Mouse (Mus musculus): ENCODE measurements around the gene Gramd1b. TPM values are rescaled to one million over a fixed set of nuclear protein-coding genes. Genes with fewer than 3 reads are reported as not detected.
"Not testable (repeated sequence)": the region's sequence is repeated elsewhere in the genome, so short reads cannot be mapped to it uniquely, and the experiment has no call there.

Gramd1b gene
- total RNA-seq, 2 experiments from 2014 or later: 19.7 to 25.3 TPM

GRCm38 (mm10) chr9:40521097-40521496, 10.1 kb downstream of the Gramd1b start:
- no peak for DNase-seq (ENCODE audit: low spot score in 2 of 2)

DNA sequence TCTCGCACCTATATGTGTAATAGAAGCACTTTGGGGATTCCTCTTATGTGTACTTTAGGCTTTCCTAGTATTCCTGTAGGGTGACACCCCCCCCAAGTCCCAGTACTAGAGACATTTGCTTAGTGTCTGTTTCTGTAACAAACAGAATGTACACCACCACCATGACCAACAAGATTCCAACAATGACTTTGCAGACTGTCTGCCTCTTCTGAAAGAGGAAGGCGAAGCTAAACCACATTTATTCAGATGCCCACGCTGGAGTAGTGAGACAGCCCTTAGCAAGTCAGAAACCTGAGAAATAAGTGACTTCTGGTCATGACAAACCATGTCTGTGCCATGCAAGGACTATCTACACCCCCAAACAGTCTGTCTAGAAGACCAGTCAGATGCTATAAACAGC, 11.9 kb downstream of the Gramd1b start:
- DNase-seq (ENCODE audit: low spot score in 2 of 2): no peak

DNA sequence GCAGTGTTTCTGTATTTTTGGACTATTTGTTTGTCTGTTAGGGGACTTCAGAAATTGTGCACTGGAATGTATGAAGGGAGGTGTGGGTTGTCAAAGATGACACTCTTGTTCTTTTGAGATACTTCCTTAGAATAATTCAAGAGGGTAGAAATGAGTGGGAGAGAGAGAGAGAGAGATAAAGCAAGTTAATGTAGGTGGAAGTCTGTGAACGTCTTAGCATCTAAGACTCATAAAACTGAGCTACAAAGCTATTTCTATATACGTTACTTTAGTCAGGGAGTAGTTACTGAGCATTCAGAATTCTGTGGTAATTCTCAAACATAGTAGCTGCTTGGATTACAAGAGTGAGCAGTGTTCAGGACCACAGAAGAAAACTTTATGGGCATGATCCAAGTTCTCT, 19.2 kb downstream of the Gramd1b start:
- DNase-seq (ENCODE audit: low spot score in 2 of 2): no peak

DNA sequence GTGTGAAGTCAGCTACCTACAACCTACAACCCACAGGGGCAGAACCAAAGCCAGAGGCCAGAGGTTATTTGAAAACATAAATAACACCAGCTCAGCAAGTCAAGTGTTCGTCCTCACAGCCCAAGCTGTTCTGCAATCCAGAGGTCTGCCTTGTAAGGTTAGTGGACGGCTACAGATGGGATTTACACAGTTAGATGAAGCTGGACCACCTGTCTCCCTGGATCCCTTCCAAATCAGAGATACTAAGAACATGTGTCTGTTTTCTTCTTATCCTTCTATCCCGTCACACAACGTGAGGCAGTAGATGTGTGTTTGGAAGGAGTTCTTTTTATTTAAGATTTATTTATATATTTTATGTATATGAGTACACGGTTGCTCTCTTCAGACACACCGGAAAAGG, 21.7 kb downstream of the Gramd1b start:
- DNase-seq (ENCODE audit: low spot score in 2 of 2): no peak

- DNase-seq (ENCODE audit: low spot score in 2 of 2): no peak
Measured at GRCm38 (mm10) chr9:40506576-40506975, 24.6 kb downstream of the Gramd1b start.

DNA sequence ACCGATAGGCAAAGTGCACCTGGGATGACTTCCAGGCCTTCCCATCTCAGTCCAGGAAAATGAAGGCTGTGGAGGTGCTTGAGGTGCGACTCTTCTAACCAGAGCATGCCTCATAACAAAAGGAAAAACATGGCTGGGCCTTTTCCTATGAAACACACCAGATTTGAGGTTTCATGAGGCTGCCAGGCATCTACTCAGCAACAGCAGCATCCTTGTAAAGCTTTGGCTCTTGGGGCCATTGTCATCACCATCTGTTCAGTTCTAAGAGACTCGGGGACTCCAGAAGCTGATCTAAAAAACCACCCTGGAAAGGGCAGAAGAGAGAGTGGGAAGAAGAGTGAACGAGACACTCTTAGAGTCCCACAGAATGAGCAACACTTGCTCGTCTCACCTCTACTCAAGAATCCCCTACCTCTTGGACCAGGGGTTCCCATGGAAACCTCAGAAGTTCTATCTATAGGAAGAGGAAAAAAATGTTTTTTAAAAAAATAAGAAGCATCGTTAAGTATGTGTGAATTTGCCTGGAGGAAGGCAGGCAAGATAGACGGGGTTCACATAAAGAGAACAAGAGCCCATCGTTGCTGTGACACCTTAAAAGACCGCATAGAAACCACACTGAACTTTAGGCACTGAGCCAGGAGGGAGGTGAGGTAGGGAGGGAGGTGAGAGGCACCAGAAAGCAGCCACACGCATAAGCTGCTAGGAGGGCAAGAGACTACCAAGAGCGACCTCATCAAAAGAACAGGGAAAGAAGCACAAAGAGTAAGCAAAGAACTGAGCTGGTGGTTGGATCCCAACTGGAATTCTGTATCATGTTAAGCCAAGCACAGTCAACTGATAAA, 25.5 kb downstream of the Gramd1b start:
- DNase-seq (ENCODE audit: low spot score in 2 of 2): no peak

- DNase-seq (ENCODE audit: low spot score in 2 of 2): no peak
Measured at GRCm38 (mm10) chr9:40504886-40505285, 26.3 kb downstream of the Gramd1b start.

- DNase-seq (ENCODE audit: low spot score in 2 of 2): no peak
Measured at GRCm38 (mm10) chr9:40500691-40501090, 30.5 kb downstream of the Gramd1b start.

DNA sequence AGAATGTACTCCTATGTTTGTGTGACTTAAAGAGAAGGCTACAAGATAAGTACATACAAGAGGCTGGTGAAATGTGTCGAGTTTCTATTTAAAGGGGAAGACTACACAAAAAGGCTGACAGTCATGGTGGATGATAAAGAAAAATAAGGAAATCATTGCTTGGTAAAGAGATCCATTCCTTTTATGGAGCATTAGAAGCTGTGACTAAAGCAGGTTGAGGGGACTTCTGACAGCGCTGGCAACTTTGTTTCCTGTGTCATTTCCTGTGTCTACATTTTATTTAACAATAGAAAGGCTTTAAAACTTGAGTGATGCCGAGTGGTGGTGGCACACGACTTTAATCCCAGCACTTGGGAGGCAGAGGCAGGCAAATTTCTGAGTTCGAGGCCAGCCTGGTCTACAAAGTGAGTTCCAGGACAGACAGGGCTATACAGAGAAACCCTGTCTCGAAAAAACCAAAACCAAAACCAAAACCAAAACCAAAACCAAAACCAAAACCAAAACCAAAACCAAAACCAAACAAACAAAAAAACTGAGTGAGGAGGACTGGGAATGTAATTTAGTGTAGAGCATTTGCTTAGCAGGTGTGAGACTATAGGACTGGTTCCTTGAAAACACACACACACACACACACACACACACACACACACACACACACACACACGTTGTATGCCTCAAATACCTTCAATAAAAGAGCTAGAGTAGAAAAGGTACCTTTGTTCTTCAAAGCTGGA, 48.7 kb downstream of the Gramd1b start:
- DNase-seq (ENCODE audit: low spot score in 2 of 2): not testable (repeated sequence)

- no peak for DNase-seq (ENCODE audit: low spot score in 2 of 2)
Measured at GRCm38 (mm10) chr9:40481271-40481670, 49.9 kb downstream of the Gramd1b start.

- peak in 1 of 2 experiments; percentile 35 for DNase-seq (ENCODE audit: low spot score in 2 of 2)
Measured at GRCm38 (mm10) chr9:40479333-40479732, 51.9 kb downstream of the Gramd1b start.

DNA sequence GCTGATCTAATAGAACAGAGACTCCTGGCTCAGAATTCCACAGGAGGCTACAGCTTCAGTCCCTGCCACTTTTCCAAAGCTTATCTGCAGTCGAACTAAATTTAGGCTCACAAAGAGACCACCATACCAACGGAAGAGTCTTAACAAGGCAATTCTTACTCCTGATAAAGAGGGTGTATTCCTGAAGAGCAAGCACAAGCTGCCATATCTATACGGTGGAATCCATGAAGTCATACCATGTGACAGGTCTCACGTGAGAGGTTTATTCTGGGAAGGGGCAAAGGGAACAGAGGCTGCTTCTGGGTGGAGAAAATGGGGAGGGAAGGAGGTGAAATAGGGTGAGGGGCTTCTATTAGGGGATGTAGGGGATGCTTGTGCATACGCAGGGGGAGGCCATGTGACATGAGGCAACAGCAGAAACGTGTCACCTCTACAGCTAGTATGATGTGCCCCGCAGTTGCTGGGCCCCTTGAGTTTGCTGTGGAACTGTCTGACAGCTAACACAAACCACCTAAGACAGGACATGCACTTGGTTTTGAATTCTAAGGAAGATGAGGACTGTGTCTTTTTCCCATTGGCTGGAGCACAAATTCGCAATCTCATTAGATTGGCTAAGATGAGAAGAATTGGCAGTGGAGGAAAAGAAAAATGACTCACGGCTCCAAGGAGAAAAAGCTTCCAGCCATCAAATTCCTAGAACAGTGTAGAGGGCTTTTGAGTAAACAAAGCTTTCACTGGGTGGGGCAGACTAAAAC, 52.9 kb downstream of the Gramd1b start:
- no peak for DNase-seq (ENCODE audit: low spot score in 2 of 2)

GRCm38 (mm10) chr9:40477611-40478010, 53.6 kb downstream of the Gramd1b start:
- no peak for DNase-seq (ENCODE audit: low spot score in 2 of 2)

- DNase-seq (ENCODE audit: low spot score in 2 of 2): no peak
Measured at GRCm38 (mm10) chr9:40476098-40476497, 55.1 kb downstream of the Gramd1b start.

GRCm38 (mm10) chr9:40472961-40473510, 58.1 kb downstream of the Gramd1b start:
- DNase-seq (ENCODE audit: low spot score in 2 of 2): no peak

DNA sequence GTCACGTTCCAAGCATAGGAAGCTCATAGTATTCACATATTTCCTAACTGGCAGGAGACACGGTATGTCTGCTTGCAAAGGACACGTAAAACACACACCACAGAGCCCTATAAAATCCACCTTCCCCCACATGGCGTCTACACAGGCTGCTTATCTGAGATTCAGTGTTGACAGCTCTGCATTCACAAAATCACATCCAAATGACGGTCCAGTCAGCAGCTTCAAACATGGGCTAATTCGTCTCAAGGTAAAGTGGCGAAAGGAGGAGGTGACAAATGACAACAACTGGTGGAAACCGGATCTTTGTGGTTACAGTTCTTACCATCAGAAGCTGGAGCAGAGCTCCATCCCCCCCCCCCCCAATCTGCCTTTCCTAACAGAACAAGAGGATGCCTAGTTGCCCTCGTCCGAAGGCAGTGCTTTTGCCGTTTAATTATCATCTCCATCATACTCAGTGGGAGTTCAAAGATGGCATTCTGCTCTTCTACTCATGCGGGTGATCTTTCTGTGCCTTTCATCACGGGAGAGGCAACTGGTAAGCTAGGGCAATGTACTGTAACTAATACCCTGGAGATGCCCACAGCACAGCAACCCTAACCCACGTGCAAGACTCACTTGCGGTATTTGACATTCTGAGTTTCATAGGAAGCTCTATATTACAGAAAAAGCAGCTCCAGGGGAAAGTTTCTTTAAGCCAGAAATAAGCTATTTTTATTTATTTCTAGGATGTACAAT, 61.6 kb downstream of the Gramd1b start:
- no peak for DNase-seq (ENCODE audit: low spot score in 2 of 2)

DNA sequence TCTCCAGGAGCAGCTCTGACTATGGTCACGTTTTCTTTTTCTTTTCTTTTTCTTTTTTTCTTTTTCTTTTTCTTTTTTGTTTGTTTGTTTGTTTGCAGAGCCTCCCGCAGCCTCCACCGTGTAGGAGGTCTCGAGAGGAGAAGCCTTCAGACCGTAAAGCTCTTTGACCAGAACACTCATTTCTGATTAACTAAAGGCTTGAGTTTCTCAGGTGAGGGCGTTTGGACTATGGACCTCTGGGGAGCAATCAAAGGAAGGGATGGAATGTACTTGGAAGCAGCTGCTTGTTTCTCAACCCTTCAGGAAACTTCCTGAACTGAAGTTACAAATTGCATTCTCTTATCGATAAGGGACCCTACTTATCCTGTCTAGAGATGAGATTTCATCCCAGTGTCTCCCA, 64.4 kb downstream of the Gramd1b start:
- DNase-seq (ENCODE audit: low spot score in 2 of 2): no peak

DNA sequence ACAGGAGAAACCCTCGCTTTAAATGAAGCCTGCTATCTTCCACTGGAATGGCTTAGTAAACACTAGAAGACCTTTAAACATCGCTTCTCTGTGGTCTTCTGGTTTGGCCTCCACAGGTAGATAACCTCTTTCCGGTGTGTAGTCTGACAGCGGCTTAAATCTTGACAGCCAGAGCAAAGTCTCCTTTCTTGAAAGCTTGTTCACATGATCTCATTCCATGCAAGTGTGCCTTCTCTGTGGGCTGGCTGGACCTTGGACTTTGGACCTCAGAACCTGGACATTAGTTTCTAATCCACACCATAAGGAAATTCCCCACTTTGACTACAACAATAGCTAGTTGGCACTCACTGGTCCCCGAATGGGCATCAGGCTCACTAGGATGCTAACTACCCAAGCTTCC, 65.6 kb downstream of the Gramd1b start:
- no peak for DNase-seq (ENCODE audit: low spot score in 2 of 2)

DNA sequence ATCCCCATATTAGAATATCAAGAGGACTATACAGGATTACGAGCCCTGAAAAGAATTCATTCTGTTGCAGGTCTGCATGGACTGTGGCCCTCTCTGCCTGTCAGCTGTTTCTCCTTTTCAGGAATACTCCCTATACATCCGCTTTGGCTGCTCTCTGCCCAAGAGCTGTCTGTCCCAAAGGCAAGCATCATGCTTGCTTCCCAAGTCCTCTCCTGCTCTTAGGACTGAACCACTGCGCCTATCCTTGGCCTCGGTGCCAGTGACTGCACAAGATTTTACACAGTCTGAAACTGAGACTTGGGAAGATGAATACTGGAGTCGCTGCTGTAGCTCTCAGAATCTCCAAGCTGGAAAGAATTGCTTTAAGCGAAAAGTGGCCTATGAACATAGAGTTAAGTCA, 68.8 kb downstream of the Gramd1b start:
- no peak for DNase-seq (ENCODE audit: low spot score in 2 of 2)

DNA sequence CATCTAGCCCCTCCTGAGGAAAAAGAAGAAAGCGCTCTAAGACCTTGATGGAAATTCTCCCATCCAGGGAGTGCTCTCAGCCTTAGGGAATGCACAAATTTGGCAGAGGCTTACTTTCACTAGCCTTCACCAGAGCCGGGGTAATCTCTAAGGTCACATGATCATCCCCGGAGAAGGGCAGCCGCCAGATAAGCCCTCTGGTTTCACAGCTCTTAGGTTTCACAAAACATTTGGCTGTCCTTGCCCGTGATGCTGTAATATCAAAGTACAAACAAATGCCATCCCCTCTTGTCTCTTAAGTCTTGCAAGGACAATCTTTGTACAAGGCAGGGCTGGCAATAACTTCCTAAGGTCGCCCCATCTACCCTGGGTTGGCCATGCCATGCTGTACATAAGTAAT, 70.4 kb downstream of the Gramd1b start:
- DNase-seq (ENCODE audit: low spot score in 2 of 2): no peak
